Mouse (Mus musculus): ENCODE measurements around the gene Pawr. TPM values are rescaled to one million over a fixed set of nuclear protein-coding genes. Genes with fewer than 3 reads are reported as not detected.

The Pawr gene
- polyA plus RNA-seq, 1 experiment: 3.9 TPM

- Histone ChIP-seq H3K4me1 (replicated peaks; ENCODE audit: control insufficient read depth, insufficient read depth, low read length) (no peaks in the 10 kb centered on the region), H3K36me3 (ENCODE audit: control insufficient read depth, insufficient read depth, low read length) (no peaks in the 10 kb centered on the region), H3K4me3 (ENCODE audit: control insufficient read depth, insufficient read depth, low read length) (no peak overlapping the region), H3K27ac (ENCODE audit: control insufficient read depth, insufficient read depth, low read length) (no peak overlapping the region), H3K27me3 (ENCODE audit: control insufficient read depth, insufficient read depth, low read length) (no peaks in the 10 kb centered on the region)
- DNase-seq: no peak
- TF ChIP-seq CTCF (IDR thresholded peaks at IDR 0.05; ENCODE audit: borderline replicate concordance, control insufficient read depth, extremely low read depth, insufficient read depth, low read length, poor library complexity) (no peak), POLR2A (IDR thresholded peaks at IDR 0.05; ENCODE audit: control insufficient read depth, extremely low read depth, insufficient read depth, low read length, poor library complexity) (no peak)
- 92% methylated on average over 9 of the region's 9 CpGs for WGBS
These were observed 72.2 kb downstream of the Pawr start for GRCm38 (mm10) chr10:108404087-108404486.

DNA sequence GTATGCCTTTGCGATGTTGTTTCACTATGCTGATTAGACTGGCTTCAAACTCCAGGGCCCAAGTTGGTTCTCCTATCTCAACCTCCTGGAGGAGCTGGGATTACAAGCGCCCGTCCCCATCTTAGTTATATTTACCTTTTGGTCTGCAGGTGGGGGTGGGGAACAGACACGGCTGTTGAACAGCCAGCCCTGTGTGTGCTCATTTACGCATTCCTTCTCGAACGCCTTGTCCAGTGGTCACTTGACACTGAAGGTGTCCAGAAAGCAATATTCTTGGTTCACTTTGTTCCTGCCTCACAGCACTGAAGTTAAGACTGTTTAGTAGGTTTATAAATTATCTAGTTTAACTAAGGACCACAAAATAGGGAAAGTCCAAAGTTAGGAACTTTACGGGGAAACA lies 73.2 kb downstream of the Pawr start:
- DNase-seq: no peak

GRCm38 (mm10) chr10:108405931-108406330 lies 74.0 kb downstream of the Pawr start:
- H3K4me1 ChIP-seq (replicated peaks; ENCODE audit: control insufficient read depth, insufficient read depth, low read length): no peaks in the 10 kb centered on the region
- no peak overlapping the region for H3K4me3 ChIP-seq (ENCODE audit: control insufficient read depth, insufficient read depth, low read length)
- no peak for DNase-seq
- no peak overlapping the region for H3K27ac ChIP-seq (ENCODE audit: control insufficient read depth, insufficient read depth, low read length)
- no peaks in the 10 kb centered on the region for H3K36me3 ChIP-seq (ENCODE audit: control insufficient read depth, insufficient read depth, low read length)
- WGBS: 90% methylated on average over 7 of the region's 7 CpGs
- H3K27me3 ChIP-seq (ENCODE audit: control insufficient read depth, insufficient read depth, low read length): no peaks in the 10 kb centered on the region
- TF ChIP-seq POLR2A (IDR thresholded peaks at IDR 0.05; ENCODE audit: control insufficient read depth, extremely low read depth, insufficient read depth, low read length, poor library complexity): no peak
- TF ChIP-seq CTCF (IDR thresholded peaks at IDR 0.05; ENCODE audit: borderline replicate concordance, control insufficient read depth, extremely low read depth, insufficient read depth, low read length, poor library complexity): no peak

More for the DNA sequence above, 73.2 kb downstream of the Pawr start:
- Histone ChIP-seq H3K4me1 (replicated peaks; ENCODE audit: control insufficient read depth, insufficient read depth, low read length) (no peaks in the 10 kb centered on the region), H3K27ac (ENCODE audit: control insufficient read depth, insufficient read depth, low read length) (no peak overlapping the region), H3K27me3 (ENCODE audit: control insufficient read depth, insufficient read depth, low read length) (no peaks in the 10 kb centered on the region), H3K36me3 (ENCODE audit: control insufficient read depth, insufficient read depth, low read length) (no peaks in the 10 kb centered on the region), H3K4me3 (ENCODE audit: control insufficient read depth, insufficient read depth, low read length) (no peak overlapping the region)
- no peak for TF ChIP-seq CTCF (IDR thresholded peaks at IDR 0.05; ENCODE audit: borderline replicate concordance, control insufficient read depth, extremely low read depth, insufficient read depth, low read length, poor library complexity)
- no peak for TF ChIP-seq POLR2A (IDR thresholded peaks at IDR 0.05; ENCODE audit: control insufficient read depth, extremely low read depth, insufficient read depth, low read length, poor library complexity)
- WGBS: 91% methylated on average over 8 of the region's 8 CpGs

GRCm38 (mm10) chr10:108406798-108407754 lies 75.2 kb downstream of the Pawr start:
- Histone ChIP-seq H3K4me3 (ENCODE audit: control insufficient read depth, insufficient read depth, low read length) (no peak overlapping the region), H3K36me3 (ENCODE audit: control insufficient read depth, insufficient read depth, low read length) (no peaks in the 10 kb centered on the region), H3K4me1 (replicated peaks; ENCODE audit: control insufficient read depth, insufficient read depth, low read length) (no peaks in the 10 kb centered on the region), H3K27ac (ENCODE audit: control insufficient read depth, insufficient read depth, low read length) (no peak overlapping the region), H3K27me3 (ENCODE audit: control insufficient read depth, insufficient read depth, low read length) (no peaks in the 10 kb centered on the region)
- DNase-seq: no peak
- 95% methylated on average over 12 of the region's 12 CpGs for WGBS
- TF ChIP-seq CTCF (IDR thresholded peaks at IDR 0.05; ENCODE audit: borderline replicate concordance, control insufficient read depth, extremely low read depth, insufficient read depth, low read length, poor library complexity): no peak
- TF ChIP-seq POLR2A (IDR thresholded peaks at IDR 0.05; ENCODE audit: control insufficient read depth, extremely low read depth, insufficient read depth, low read length, poor library complexity): no peak

GRCm38 (mm10) chr10:108408025-108408424 lies 76.1 kb downstream of the Pawr start:
- Histone ChIP-seq H3K4me3 (ENCODE audit: control insufficient read depth, insufficient read depth, low read length) (no peak overlapping the region), H3K36me3 (ENCODE audit: control insufficient read depth, insufficient read depth, low read length) (no peaks in the 10 kb centered on the region), H3K27ac (ENCODE audit: control insufficient read depth, insufficient read depth, low read length) (no peak overlapping the region), H3K4me1 (replicated peaks; ENCODE audit: control insufficient read depth, insufficient read depth, low read length) (no peaks in the 10 kb centered on the region), H3K27me3 (ENCODE audit: control insufficient read depth, insufficient read depth, low read length) (no peaks in the 10 kb centered on the region)
- WGBS: 92% methylated on average over 5 of the region's 5 CpGs
- DNase-seq: no peak
- TF ChIP-seq POLR2A (IDR thresholded peaks at IDR 0.05; ENCODE audit: control insufficient read depth, extremely low read depth, insufficient read depth, low read length, poor library complexity) (no peak), CTCF (IDR thresholded peaks at IDR 0.05; ENCODE audit: borderline replicate concordance, control insufficient read depth, extremely low read depth, insufficient read depth, low read length, poor library complexity) (no peak)

GRCm38 (mm10) chr10:108408437-108408836 lies 76.5 kb downstream of the Pawr start:
- Histone ChIP-seq H3K36me3 (ENCODE audit: control insufficient read depth, insufficient read depth, low read length) (no peaks in the 10 kb centered on the region), H3K4me3 (ENCODE audit: control insufficient read depth, insufficient read depth, low read length) (no peak overlapping the region), H3K27ac (ENCODE audit: control insufficient read depth, insufficient read depth, low read length) (no peak overlapping the region), H3K4me1 (replicated peaks; ENCODE audit: control insufficient read depth, insufficient read depth, low read length) (no peaks in the 10 kb centered on the region), H3K27me3 (ENCODE audit: control insufficient read depth, insufficient read depth, low read length) (no peaks in the 10 kb centered on the region)
- 90% methylated on average over 6 of the region's 6 CpGs for WGBS
- TF ChIP-seq POLR2A (IDR thresholded peaks at IDR 0.05; ENCODE audit: control insufficient read depth, extremely low read depth, insufficient read depth, low read length, poor library complexity) (no peak), CTCF (IDR thresholded peaks at IDR 0.05; ENCODE audit: borderline replicate concordance, control insufficient read depth, extremely low read depth, insufficient read depth, low read length, poor library complexity) (no peak)
- no peak for DNase-seq

All from thymus, adult 2 months (tissue).